Mouse (Mus musculus): ENCODE measurements at regions not wholly inside any gene's neighbourhood (a gene's known extent, or its start where the extent isn't known, plus 50 kb on each side); places are given as distances from the start of the nearest gene placed in this dataset.

GRCm38 (mm10) chr6:107629376-107629775 lies 99.8 kb downstream of the Lrrn1 start:
- DNase-seq (ENCODE audit: low read depth, low spot score): no peak

DNA sequence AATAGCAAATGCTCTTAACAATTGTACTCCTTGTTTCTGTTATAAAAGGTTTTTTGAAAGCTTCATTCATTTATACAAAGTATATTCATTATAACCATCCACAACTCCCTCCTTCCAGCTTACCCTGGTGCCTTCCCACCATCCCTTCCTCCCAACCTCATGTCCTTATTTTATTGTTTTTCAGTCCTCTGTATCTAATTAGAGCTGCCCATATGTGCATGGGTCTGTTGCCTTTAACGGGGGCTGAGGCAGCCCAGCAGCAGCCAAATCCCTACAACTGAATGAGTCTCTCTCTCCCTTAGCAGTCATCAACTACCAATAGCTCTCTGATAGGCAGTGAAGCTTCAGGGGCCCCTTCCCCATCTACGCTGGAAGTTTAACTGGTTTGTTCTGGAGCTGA lies 116.2 kb downstream of the Lrrn1 start:
- DNase-seq (ENCODE audit: low read depth, low spot score): no peak

- no peak for DNase-seq (ENCODE audit: low read depth, low spot score)
Observed at GRCm38 (mm10) chr6:107653840-107654523, 124.4 kb downstream of the Lrrn1 start.

DNA sequence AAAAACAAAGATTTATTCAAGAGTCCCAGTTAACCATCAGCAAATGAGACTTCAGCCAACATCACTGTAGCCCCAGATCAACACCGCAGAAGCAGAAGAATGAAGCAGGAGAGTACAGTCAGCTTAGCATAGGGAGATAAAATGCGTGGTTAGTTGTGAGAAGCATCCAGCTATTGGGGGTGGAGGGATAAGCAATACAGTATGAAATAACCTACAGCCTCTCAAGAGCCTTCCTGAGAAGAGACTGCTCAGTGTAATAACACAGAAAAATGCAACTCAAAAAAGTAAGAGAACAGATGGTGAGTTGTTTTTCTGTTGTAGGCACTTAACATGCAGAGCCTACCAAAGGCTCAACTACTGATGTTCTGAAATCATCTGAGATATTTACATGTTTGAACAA lies 128.2 kb downstream of the Lrrn1 start:
- DNase-seq (ENCODE audit: low read depth, low spot score): no peak

- no peak for DNase-seq (ENCODE audit: low read depth, low spot score)
Observed at GRCm38 (mm10) chr6:107661009-107661764, 131.6 kb downstream of the Lrrn1 start.

DNA sequence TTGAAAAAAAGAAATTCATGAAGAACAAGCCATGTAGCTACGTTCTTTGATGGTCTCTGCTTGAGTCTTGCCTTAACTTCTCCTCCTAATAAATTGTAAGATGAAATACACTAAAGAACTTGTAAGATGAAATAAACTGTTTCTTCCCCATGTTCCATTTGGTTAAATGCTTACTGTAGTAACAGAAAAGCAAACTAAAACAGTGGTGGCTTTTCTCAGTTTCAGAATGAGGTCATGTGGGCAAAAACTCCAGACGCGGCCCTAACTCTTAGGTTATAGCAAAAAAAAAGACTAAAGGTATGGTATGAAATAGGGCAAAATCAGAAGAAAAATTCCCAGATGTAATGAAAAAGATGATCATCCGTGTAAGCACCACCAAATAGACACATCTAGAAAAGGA lies 169.7 kb downstream of the Lrrn1 start:
- DNase-seq (ENCODE audit: low read depth, low spot score): no peak

DNA sequence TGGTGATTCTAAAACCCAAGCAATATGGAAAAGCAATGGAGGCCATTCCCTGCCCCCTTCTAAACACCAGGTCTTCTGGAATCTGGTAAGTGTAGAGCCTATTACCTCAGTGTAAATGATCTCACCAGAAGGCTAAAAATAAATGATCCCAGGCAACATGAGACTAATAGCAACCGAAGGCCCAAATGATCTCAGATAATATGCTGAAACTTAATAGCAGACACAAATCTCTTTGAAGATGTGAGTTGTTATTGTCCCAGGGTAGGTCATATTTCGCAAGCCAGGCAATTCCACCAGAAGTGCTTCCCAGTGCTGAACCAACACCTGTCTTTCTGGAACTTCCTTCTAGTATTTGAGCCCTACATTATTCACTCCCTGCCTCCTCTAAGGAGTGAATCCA lies 178.6 kb downstream of the Lrrn1 start:
- peak; percentile 9 for DNase-seq (ENCODE audit: low read depth, low spot score)

DNA sequence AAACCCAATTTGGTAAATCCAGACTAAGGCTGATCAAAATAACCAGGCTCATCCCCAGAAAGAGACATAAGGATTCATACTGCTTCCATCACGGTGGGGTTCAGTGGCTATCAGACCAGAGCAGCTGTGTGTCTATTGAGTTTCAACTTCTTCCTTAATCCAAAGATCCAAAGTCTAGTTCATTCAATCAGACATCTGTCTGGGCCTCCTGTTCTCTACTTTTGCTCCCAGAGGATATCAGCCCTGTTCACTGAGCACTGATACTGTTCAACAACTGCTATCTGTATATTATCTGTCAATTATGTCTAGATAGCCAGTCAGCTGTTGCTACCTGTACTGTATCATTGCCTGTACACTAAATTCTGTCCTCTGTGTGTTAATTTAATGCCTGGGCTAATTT lies 179.0 kb downstream of the Lrrn1 start:
- no peak for DNase-seq (ENCODE audit: low read depth, low spot score)

DNA sequence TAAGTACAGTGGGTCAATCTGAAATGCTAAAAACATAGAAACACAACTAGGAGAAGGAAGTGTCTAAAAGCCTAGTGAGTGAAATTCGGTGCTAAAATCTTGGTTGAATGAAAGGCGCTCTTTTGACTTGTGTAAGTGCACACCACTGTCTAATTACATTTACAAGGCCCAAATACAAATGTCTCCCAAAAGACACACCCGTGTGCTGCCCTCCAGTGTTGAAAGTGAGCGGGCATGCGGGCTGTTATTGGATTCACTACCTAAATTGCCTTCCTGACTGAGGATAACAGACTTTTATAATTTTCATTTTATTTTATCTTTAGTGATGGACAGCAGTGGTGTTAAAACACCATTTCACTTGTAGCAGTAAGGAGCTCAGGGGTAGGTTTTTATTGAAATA lies 180.8 kb downstream of the Lrrn1 start:
- DNase-seq (ENCODE audit: low read depth, low spot score): no peak

- DNase-seq (ENCODE audit: low read depth, low spot score): no peak
Observed at GRCm38 (mm10) chr6:107711181-107712087, 181.9 kb downstream of the Lrrn1 start.

- DNase-seq (ENCODE audit: low read depth, low spot score): no peak
Observed at GRCm38 (mm10) chr6:107713051-107713450, 183.5 kb downstream of the Lrrn1 start.

- no peak for DNase-seq (ENCODE audit: low read depth, low spot score)
Observed at GRCm38 (mm10) chr6:107717194-107717593, 187.6 kb downstream of the Lrrn1 start.

DNA sequence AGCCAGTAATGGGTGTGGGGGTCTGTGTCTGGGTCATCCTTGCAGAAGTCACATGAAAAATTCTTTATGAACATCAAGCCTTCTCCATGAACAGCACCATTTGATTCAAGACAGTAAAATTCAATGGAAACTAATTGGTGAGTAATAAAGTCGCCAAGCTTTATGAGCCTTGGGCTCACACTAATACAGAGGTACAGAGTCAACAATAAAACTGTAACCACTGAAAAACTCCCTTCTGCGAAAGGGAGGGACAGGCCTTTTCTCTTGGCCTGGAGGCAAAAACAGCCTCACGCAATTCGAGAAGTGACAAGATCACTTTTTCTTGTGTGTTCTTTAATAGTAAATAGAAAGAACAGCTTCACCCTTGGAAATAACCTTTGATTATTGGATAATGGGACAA lies 200.7 kb downstream of the Lrrn1 start:
- no peak for DNase-seq (ENCODE audit: low read depth, low spot score)

- no peak for DNase-seq (ENCODE audit: low read depth, low spot score)
Observed at GRCm38 (mm10) chr6:107734773-107735172, 205.2 kb downstream of the Lrrn1 start.

DNA sequence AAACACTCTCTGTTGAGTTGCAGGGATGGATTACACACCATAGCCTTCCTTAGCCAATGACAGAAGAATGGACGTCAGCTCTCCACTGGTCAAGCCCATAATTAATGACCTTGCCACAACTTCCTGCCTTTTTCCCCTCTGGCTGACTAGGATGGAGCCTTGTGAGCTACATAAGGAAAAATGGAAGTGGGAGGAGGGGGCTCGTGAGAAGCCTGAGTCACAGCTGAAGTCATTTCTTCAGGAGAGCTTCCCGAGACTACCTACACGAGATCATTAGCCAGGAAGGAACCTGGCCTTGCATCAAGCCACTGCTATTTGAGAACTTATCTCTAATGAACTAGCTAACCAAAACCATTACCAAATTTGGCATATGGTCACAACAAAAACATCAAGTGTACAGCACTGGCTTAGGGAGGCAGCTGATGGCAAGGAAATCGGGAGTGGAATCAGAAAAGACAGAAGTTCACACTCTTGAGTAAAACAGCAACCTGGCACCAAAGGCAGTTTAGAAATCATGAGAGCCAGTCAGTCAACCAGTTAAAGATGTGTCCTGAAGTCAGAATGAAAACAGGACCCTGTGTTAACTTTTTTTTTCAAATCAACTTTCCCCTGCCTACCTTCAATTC lies 219.7 kb downstream of the Lrrn1 start:
- DNase-seq (ENCODE audit: low read depth, low spot score): no peak

- DNase-seq (ENCODE audit: low read depth, low spot score): no peak
Observed at GRCm38 (mm10) chr6:107749794-107750193, 220.2 kb downstream of the Lrrn1 start.

- no peak for DNase-seq (ENCODE audit: low read depth, low spot score)
Observed at GRCm38 (mm10) chr6:107752156-107752555, 222.6 kb downstream of the Lrrn1 start.

DNA sequence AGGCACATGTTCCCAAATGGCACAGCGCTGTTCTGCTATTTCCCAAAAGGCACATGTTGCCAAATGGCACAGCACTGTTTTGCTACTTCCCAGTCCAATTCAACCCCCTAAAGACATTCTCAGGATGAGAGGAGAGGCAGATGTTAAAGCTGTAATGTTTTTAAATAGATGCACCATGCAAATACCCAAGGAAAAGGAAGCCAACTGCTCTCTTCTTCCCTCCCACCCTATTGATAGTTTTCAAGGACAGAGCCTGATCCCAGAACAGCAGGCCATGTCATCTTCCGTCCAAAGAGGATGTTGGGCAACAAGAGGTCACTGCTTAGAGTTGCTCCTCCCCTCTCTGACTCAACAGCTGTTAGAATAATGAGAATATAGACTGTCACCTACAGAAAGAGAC lies 225.6 kb downstream of the Lrrn1 start:
- DNase-seq (ENCODE audit: low read depth, low spot score): no peak

- DNase-seq (ENCODE audit: low read depth, low spot score): no peak
Observed at GRCm38 (mm10) chr6:107770834-107771470, 241.4 kb downstream of the Lrrn1 start.

- no peak for DNase-seq (ENCODE audit: low read depth, low spot score)
Observed at GRCm38 (mm10) chr6:107784998-107785397, 255.4 kb downstream of the Lrrn1 start.

GRCm38 (mm10) chr6:107788224-107788893 lies 258.8 kb downstream of the Lrrn1 start:
- no peak for DNase-seq (ENCODE audit: low read depth, low spot score)
